Mouse (Mus musculus) ES-Bruce4 (cell line): ENCODE data around the gene Tpcn1. TPM values are rescaled to one million over a fixed set of nuclear protein-coding genes. Genes with fewer than 3 reads are reported as not detected.
A peak's percentile ranks its signal among the peaks of the same experiment; 100 is the strongest.

ENCODE experiments used
- H3K27ac ChIP-seq: 2 replicates; pipeline ENCODE4 v1.5.1; 2012; ENCODE audit warnings: low read length, inconsistent platforms; ENCODE audit not compliant: insufficient read depth
- H3K27me3 ChIP-seq: 2 replicates; pipeline ENCODE4 v1.6.1; 2012; ENCODE audit warnings: mild to moderate bottlenecking, low read length, inconsistent platforms; ENCODE audit not compliant: control insufficient read depth, poor library complexity, insufficient read depth, severe bottlenecking
- H3K36me3 ChIP-seq: 2 replicates; pipeline ENCODE4 v1.6.1; 2012; ENCODE audit warnings: inconsistent platforms, mild to moderate bottlenecking, low read length, moderate library complexity; ENCODE audit not compliant: control insufficient read depth, poor library complexity, insufficient read depth, severe bottlenecking
- H3K4me1 ChIP-seq: one replicate; pipeline ENCODE4 v1.8.1; 2011; ENCODE audit warnings: low read length; ENCODE audit not compliant: control insufficient read depth, insufficient read depth
- H3K4me3 ChIP-seq: 2 replicates; pipeline ENCODE4 v1.5.1; 2011; ENCODE audit warnings: low read depth, mild to moderate bottlenecking, low read length
- H3K9ac ChIP-seq: 2 replicates; pipeline ENCODE4 v1.6.1; 2012; ENCODE audit warnings: low read depth, mild to moderate bottlenecking, inconsistent platforms; ENCODE audit not compliant: poor library complexity, severe bottlenecking
- H3K9me3 ChIP-seq: replicated peaks from 2 replicates; pipeline ENCODE4 v1.6.1; 2012; ENCODE audit warnings: mild to moderate bottlenecking, low read length, inconsistent platforms; ENCODE audit not compliant: control insufficient read depth, poor library complexity, insufficient read depth, severe bottlenecking
- CTCF ChIP-seq: IDR thresholded peaks from one replicate; pipeline ENCODE4 v1.8.1; 2011; ENCODE audit warnings: low read depth, low read length
- EP300 ChIP-seq: IDR thresholded peaks from 2 replicates; pipeline ENCODE4 v1.6.1; 2011; ENCODE audit warnings: low read depth, low read length; ENCODE audit not compliant: insufficient read depth
- POLR2A ChIP-seq: IDR thresholded peaks from one replicate; pipeline ENCODE4 v1.8.1; 2011; ENCODE audit warnings: low read length; ENCODE audit not compliant: insufficient read depth
- polyA plus RNA-seq: library from polyadenylated mRNA; stranded (reverse); fragments of >200 nt; gene quantifications from 2 replicates; pipeline ENCODE4 v1.2.4, GENCODE M21; 2011; ENCODE audit warnings: low read depth; ENCODE audit not compliant: missing spikeins, insufficient read depth, insufficient read length

Tpcn1 gene
- polyA plus RNA-seq, 1 experiment: 13.2 TPM

- no peak overlapping the region for H3K9ac ChIP-seq
- peaks cover 9% of the 10 kb centered on the region for H3K4me1 ChIP-seq
- TF ChIP-seq CTCF: no peak
- no peak for TF ChIP-seq POLR2A
- TF ChIP-seq EP300: no peak
Measured at GRCm38 (mm10) chr5:120579211-120579897, 9.1 kb downstream of the Tpcn1 start.

DNA sequence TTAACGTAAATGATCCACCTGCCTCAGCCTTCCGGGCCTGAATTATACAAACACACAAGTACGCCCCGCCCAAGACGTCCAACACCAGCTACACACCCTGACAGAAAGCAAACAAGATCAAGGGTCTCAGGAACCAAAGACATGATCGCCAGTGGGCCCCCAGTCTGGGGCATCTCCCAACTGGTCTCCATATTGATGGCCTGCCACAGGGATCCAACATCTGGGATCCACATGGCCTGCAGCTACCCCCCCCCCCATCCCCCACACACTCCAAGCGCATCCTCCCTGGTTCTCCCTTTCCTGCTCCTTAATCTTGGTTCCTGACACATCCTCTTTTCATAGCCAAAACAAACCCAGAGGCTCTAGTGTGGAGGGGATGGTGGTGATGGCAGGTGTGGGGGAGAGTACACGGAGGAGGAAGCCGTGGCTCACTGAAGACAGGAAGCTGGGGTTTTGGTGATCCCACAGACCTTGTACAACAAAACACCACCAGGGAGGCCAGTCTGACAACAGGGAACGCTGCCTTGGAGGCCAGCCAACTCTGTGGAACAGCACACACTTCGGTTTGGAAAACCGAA, 9.9 kb downstream of the Tpcn1 start:
- peaks cover 9% of the 10 kb centered on the region for H3K4me1 ChIP-seq
- no peaks in the 10 kb centered on the region for H3K36me3 ChIP-seq
- no peaks in the 10 kb centered on the region for H3K27me3 ChIP-seq
- no peak overlapping the region for H3K9ac ChIP-seq
- no peak overlapping the region for H3K27ac ChIP-seq
- TF ChIP-seq CTCF (no peak), EP300 (no peak), POLR2A (no peak)
- H3K4me3 ChIP-seq: no peak overlapping the region
- no peaks in the 10 kb centered on the region for H3K9me3 ChIP-seq

More at GRCm38 (mm10) chr5:120579211-120579897, 9.1 kb downstream of the Tpcn1 start:
- Histone ChIP-seq H3K9me3 (no peaks in the 10 kb centered on the region), H3K27ac (no peak overlapping the region), H3K36me3 (no peaks in the 10 kb centered on the region), H3K27me3 (no peaks in the 10 kb centered on the region), H3K4me3 (no peak overlapping the region)

GRCm38 (mm10) chr5:120577935-120578441, 10.5 kb downstream of the Tpcn1 start:
- Histone ChIP-seq H3K4me3 (no peak overlapping the region), H3K36me3 (no peaks in the 10 kb centered on the region), H3K9ac (no peak overlapping the region), H3K27ac (no peak overlapping the region), H3K27me3 (no peaks in the 10 kb centered on the region), H3K9me3 (no peaks in the 10 kb centered on the region), H3K4me1 (peaks cover 9% of the 10 kb centered on the region)
- TF ChIP-seq CTCF (peak; percentile 28), POLR2A (no peak)

- Histone ChIP-seq H3K27me3 (no peaks in the 10 kb centered on the region), H3K27ac (no peak overlapping the region), H3K36me3 (no peaks in the 10 kb centered on the region), H3K4me3 (no peak overlapping the region), H3K9me3 (no peaks in the 10 kb centered on the region), H3K4me1 (peaks cover 9% of the 10 kb centered on the region), H3K9ac (no peak overlapping the region)
- TF ChIP-seq CTCF: no peak
- no peak for TF ChIP-seq POLR2A
- no peak for TF ChIP-seq EP300
Measured at GRCm38 (mm10) chr5:120576781-120577301, 11.6 kb downstream of the Tpcn1 start.

GRCm38 (mm10) chr5:120574469-120575063, 13.9 kb downstream of the Tpcn1 start:
- Histone ChIP-seq H3K36me3 (no peaks in the 10 kb centered on the region), H3K4me3 (no peak overlapping the region), H3K9me3 (no peaks in the 10 kb centered on the region), H3K4me1 (peaks cover 6% of the 10 kb centered on the region), H3K27me3 (no peaks in the 10 kb centered on the region), H3K27ac (no peak overlapping the region), H3K9ac (no peak overlapping the region)
- TF ChIP-seq CTCF (no peak), POLR2A (no peak), EP300 (no peak)
